Mouse (Mus musculus): ENCODE results near the gene Gm10436. TPM values are rescaled to one million over a fixed set of nuclear protein-coding genes. Genes with fewer than 3 reads are reported as not detected.
"Not testable (repeated sequence)": the region's sequence is repeated elsewhere in the genome, so short reads cannot be mapped to it uniquely, and the experiment has no call there.

The Gm10436 gene
- not detected for total RNA-seq (2021)
- polyA plus RNA-seq (2012; rRNA removed) = not detected in 2 replicates
- long read RNA-seq = 0 reads

DNA sequence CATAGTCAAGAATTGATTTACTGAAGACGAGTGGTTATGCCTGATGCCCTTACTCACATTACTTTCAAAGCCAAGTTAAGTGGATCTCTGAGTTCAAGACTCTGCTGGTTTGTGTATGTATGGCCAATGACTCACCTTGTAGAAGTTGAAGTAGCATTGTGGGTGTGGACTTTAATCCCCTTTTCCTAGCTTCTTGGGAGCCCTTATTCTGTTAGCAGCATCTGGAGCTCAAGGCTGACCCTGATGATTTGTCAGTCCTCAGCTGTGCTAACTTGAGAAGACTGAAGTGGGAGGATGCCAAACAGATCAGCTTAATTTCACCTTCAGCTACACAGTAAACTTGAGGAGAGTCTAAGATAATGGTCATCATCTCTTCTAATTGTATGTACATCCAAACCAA is at the start of gene Gm10436:
Gene Gm10436 (minus strand): TSS at position 101 of the 400 bp plus-strand sequence.
- H3K79me2 ChIP-seq (replicated peaks; ENCODE audit: control insufficient read depth, insufficient read depth, low read length); H3K27ac ChIP-seq; H3K4me1 ChIP-seq (ENCODE audit: control insufficient read depth, insufficient read depth, low read length); H3K36me3 ChIP-seq (ENCODE audit: control insufficient read depth, insufficient read depth, low read length); DNase-seq; H3K9ac ChIP-seq (ENCODE audit: low read depth, low read length); H3K4me3 ChIP-seq; H3K27me3 ChIP-seq (ENCODE audit: control insufficient read depth, insufficient read depth, low read length); intact Hi-C loops (cut with DNase I): not testable (repeated sequence)
- WGBS = 55% methylated on average over 1 of the region's 1 CpGs

DNA sequence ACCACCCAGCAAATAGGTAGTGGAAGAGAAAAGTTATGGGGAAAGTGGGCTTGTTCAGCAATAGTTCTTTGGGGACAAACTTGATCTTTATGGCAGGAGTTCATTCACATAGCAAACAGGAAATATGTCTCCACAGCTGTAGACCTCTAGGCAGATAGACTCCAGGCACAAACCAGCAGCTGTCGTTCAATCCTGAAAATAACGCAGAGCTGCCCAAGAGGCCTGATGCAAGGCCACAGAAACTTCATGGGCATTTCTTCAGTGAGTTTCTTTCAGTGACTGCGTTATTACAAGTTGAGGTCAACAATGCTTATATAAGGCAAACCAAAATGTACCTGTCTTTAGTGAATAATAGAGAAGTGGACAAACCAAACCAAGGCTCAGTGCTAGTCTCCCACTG is 37.5 kb upstream of the Gm10436 start:
- H3K27me3 ChIP-seq (ENCODE audit: control insufficient read depth, insufficient read depth, low read length) = no peaks in the 10 kb centered on the region
- intact Hi-C loops (cut with DNase I) = no loop called here
- 78% methylated on average over 3 of the region's 3 CpGs for WGBS

DNA sequence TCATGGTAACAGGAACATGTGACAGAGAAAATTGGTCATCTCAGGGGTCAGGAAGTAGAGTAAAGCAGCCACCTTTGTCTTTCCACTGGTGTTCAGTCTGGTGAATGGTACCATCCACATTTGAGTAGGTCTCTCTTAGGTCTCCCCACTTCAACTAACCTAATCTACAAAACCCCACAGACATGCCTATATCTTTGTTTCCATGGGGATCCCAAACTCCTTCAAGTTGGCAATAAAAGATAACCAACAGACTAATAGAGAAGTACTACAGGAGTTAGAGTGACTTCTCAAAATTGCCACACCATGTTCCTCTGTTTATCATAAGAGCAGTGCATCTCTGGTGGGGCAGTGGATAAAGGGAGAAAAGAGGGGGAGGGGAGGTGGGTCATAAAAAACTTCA is 36.2 kb upstream of the Gm10436 start:
- H3K9ac ChIP-seq (ENCODE audit: low read depth, low read length); H3K27me3 ChIP-seq (ENCODE audit: control insufficient read depth, insufficient read depth, low read length); DNase-seq; intact Hi-C loops (cut with DNase I); H3K4me3 ChIP-seq; H3K36me3 ChIP-seq (ENCODE audit: control insufficient read depth, insufficient read depth, low read length); H3K79me2 ChIP-seq (replicated peaks; ENCODE audit: control insufficient read depth, insufficient read depth, low read length); H3K27ac ChIP-seq; H3K4me1 ChIP-seq (ENCODE audit: control insufficient read depth, insufficient read depth, low read length): not testable (repeated sequence)

More for the DNA sequence above, 37.5 kb upstream of the Gm10436 start:
- Histone ChIP-seq H3K9ac (ENCODE audit: low read depth, low read length) (no peak overlapping the region), H3K27ac (no peak overlapping the region), H3K79me2 (replicated peaks; ENCODE audit: control insufficient read depth, insufficient read depth, low read length) (no peaks in the 10 kb centered on the region), H3K4me1 (ENCODE audit: control insufficient read depth, insufficient read depth, low read length) (no peaks in the 10 kb centered on the region), H3K36me3 (ENCODE audit: control insufficient read depth, insufficient read depth, low read length) (no peaks in the 10 kb centered on the region), H3K4me3 (no peak overlapping the region)
- TF ChIP-seq EP300 (IDR thresholded peaks at IDR 0.05; ENCODE audit: insufficient read depth, low read depth, low read length) (no peak), POLR2A (IDR thresholded peaks at IDR 0.05; ENCODE audit: insufficient read depth, low read depth, low read length) (no peak), CTCF (IDR thresholded peaks at IDR 0.05) (no peak)
- DNase-seq = no peak

DNA sequence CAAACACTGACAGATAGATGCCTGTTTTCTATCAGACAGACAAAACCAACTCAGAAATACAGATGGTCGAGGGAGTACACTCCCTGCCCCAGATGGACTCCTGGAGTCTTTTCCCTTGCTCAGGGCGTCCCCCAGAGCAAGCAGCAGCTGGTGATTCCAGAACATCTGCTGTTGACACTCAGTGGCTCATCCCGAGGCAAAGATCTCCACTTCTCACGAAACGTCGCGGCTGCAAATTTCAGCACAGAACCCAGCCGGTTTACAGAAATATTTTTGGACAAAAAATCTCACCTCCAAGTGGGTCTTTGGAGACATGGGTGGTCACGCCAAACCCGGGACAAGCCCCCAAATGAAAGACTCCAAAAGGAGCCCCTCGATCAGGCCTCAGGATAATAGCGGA is 32.7 kb upstream of the Gm10436 start:
- Histone ChIP-seq H3K79me2 (replicated peaks; ENCODE audit: control insufficient read depth, insufficient read depth, low read length) (no peaks in the 10 kb centered on the region), H3K27ac (no peak overlapping the region), H3K9ac (ENCODE audit: low read depth, low read length) (no peak overlapping the region), H3K36me3 (ENCODE audit: control insufficient read depth, insufficient read depth, low read length) (no peaks in the 10 kb centered on the region), H3K27me3 (ENCODE audit: control insufficient read depth, insufficient read depth, low read length) (no peaks in the 10 kb centered on the region), H3K4me1 (ENCODE audit: control insufficient read depth, insufficient read depth, low read length) (no peaks in the 10 kb centered on the region), H3K4me3 (no peak overlapping the region)
- intact Hi-C loops (cut with DNase I) = no loop called here
- DNase-seq = no peak
- 78% methylated on average over 12 of the region's 12 CpGs for WGBS
- TF ChIP-seq POLR2A (IDR thresholded peaks at IDR 0.05; ENCODE audit: insufficient read depth, low read depth, low read length) (no peak), CTCF (IDR thresholded peaks at IDR 0.05) (no peak), EP300 (IDR thresholded peaks at IDR 0.05; ENCODE audit: insufficient read depth, low read depth, low read length) (no peak)

DNA sequence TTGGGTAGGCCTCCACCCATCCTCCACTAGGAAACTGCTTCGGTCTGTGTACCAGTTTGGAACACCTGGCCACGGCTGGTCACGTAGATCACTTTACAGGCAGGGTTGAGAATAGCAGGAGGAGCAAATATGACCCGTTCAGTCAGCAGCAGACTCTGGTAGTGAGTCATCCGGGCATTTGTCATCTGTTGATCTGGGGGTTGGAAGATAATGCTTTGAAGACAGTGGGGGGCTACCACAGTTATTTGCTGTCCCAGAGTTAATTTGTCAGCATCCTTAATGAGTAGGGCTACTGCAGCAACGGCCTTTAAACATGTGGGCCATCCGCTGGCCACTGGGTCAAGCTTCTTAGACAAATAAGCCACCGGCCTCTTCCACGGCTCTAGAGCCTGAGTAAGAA is 29.6 kb upstream of the Gm10436 start:
- 75% methylated on average over 9 of the region's 9 CpGs for WGBS
- DNase-seq; H3K4me3 ChIP-seq; H3K79me2 ChIP-seq (replicated peaks; ENCODE audit: control insufficient read depth, insufficient read depth, low read length); H3K36me3 ChIP-seq (ENCODE audit: control insufficient read depth, insufficient read depth, low read length); H3K27ac ChIP-seq; H3K27me3 ChIP-seq (ENCODE audit: control insufficient read depth, insufficient read depth, low read length); H3K9ac ChIP-seq (ENCODE audit: low read depth, low read length); H3K4me1 ChIP-seq (ENCODE audit: control insufficient read depth, insufficient read depth, low read length); intact Hi-C loops (cut with DNase I): not testable (repeated sequence)

DNA sequence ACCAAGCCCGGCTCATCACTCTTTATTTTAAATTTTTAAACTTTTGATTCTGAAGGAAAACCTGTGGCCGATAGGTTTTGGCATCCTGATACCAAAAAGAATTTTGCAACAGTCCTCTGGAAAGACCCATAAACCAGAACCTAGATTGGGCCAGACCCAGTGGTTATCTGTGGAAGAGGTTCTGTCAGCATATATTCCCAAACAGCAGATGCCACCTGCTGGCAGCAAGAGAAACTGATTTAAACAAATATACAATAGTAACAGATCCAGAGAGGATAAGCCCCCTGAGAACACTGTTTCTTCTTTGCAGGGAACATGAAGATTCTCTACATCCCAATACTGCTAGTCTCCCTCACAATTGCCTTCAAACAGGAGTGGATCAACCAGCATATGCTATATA is 20.9 kb upstream of the Gm10436 start:
- intact Hi-C loops (cut with DNase I) = no loop called here
- WGBS = 81% methylated on average over 2 of the region's 2 CpGs
- no peak overlapping the region for H3K9ac ChIP-seq (ENCODE audit: low read depth, low read length)
- H3K36me3 ChIP-seq (ENCODE audit: control insufficient read depth, insufficient read depth, low read length) = no peaks in the 10 kb centered on the region
- DNase-seq = no peak
- H3K27me3 ChIP-seq (ENCODE audit: control insufficient read depth, insufficient read depth, low read length) = no peaks in the 10 kb centered on the region
- H3K4me1 ChIP-seq (ENCODE audit: control insufficient read depth, insufficient read depth, low read length) = no peaks in the 10 kb centered on the region
- TF ChIP-seq EP300 (IDR thresholded peaks at IDR 0.05; ENCODE audit: insufficient read depth, low read depth, low read length) = no peak
- TF ChIP-seq CTCF (IDR thresholded peaks at IDR 0.05) = 0 out of 2 replicates have a peak, but pooled peaks have one; percentile 2
- no peaks in the 10 kb centered on the region for H3K79me2 ChIP-seq (replicated peaks; ENCODE audit: control insufficient read depth, insufficient read depth, low read length)
- H3K4me3 ChIP-seq = no peak overlapping the region
- H3K27ac ChIP-seq = no peak overlapping the region

Other genes with a start within 250 kb of the Gm10436 start
- not detected for gene Gm2042, start 228.0 kb downstream of the Gm10436 start, total RNA-seq (2021)
- gene Gm2042, start 228.0 kb downstream of the Gm10436 start, polyA plus RNA-seq (2012; rRNA removed) = not detected in 2 replicates
- gene Gm2075, start 170.3 kb downstream of the Gm10436 start, total RNA-seq (2021) = not detected
- gene Gm2075, start 170.3 kb downstream of the Gm10436 start, polyA plus RNA-seq (2012; rRNA removed) = not detected in 2 replicates
- gene Gm6803, start 163.3 kb downstream of the Gm10436 start, total RNA-seq (2021) = not detected
- not detected in 2 replicates for gene Gm6803, start 163.3 kb downstream of the Gm10436 start, polyA plus RNA-seq (2012; rRNA removed)
- gene Gm2056, start 155.1 kb downstream of the Gm10436 start, total RNA-seq (2021) = not detected
- not detected in 2 replicates for gene Gm2056, start 155.1 kb downstream of the Gm10436 start, polyA plus RNA-seq (2012; rRNA removed)
- not detected for gene Gm16368, start 98.4 kb downstream of the Gm10436 start, total RNA-seq (2021)
- gene Gm16368, start 98.4 kb downstream of the Gm10436 start, polyA plus RNA-seq (2012; rRNA removed) = not detected in 2 replicates
- not detected for gene Gm8332, start 68.0 kb upstream of the Gm10436 start, total RNA-seq (2021)
- not detected in 2 replicates for gene Gm8332, start 68.0 kb upstream of the Gm10436 start, polyA plus RNA-seq (2012; rRNA removed)
- not detected for gene Gm5662, start 92.4 kb upstream of the Gm10436 start, total RNA-seq (2021)
- gene Gm5662, start 92.4 kb upstream of the Gm10436 start, polyA plus RNA-seq (2012; rRNA removed) = not detected in 2 replicates
- gene Gm5039, start 141.9 kb upstream of the Gm10436 start, total RNA-seq (2021) = not detected
- not detected in 2 replicates for gene Gm5039, start 141.9 kb upstream of the Gm10436 start, polyA plus RNA-seq (2012; rRNA removed)
- 10 to 100 TPM; 25.0 to 26.3 TPM for gene Adck1, start 178.4 kb upstream of the Gm10436 start, total RNA-seq (2021)
- gene Adck1, start 178.4 kb upstream of the Gm10436 start, polyA plus RNA-seq (2012; rRNA removed) = 37.4 and 48.7 TPM in 2 replicates

Measured in heart, adult 2 months (tissue).